Mouse (Mus musculus): Measurements from ENCODE around the gene Tnrc6a. TPM values are rescaled to one million over a fixed set of nuclear protein-coding genes. Genes with fewer than 3 reads are reported as not detected.
A peak's percentile ranks its signal among the peaks of the same experiment; 100 is the strongest.

The Tnrc6a gene
- total RNA-seq, 2 experiments from 2014 or later: 58.4 to 58.8 TPM

DNA sequence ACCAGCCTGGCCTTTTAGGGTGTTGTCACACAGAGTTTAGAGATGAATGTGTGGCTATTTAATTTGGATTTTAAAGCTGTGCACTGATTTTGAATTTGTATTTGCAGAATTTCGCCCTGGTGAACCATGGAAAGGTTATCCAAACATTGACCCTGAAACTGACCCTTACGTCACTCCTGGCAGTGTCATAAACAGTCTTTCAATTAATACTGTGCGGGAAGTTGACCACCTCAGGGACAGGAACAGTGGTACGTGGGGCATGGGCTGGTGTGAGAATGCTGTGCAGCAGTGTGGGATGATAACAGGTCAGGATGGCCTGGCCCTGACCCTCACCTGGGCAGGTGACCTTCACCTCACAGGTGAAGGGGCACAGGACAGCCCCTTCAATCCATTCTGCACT lies 63.6 kb downstream of the Tnrc6a start:
- DNase-seq (ENCODE audit: low spot score in 2 of 2): no peak

GRCm38 (mm10) chr7:123188462-123188861 lies 64.8 kb downstream of the Tnrc6a start:
- DNase-seq (ENCODE audit: low spot score in 2 of 2): no peak

- no peak for DNase-seq (ENCODE audit: low spot score in 2 of 2)
Observed at GRCm38 (mm10) chr7:123189762-123190161, 66.1 kb downstream of the Tnrc6a start.

DNA sequence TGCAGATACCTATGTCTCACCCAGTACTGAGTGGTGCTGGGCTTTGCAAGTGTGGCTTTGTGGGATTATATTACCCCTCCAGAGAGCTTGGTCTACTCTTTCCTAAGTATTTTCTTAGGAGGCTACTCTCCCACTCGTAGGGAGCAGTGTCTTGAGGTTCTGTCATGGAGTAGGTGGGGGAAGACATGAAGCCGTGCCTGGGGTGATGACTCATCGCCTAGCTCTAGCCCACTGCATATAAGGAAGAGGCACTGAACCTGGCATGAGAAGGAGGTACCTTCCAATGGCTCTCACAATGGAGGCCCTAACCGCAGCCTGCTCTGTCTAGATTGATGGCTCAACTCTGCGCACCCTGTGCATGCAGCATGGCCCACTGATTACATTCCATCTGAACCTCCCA lies 68.0 kb downstream of the Tnrc6a start:
- DNase-seq (ENCODE audit: low spot score in 2 of 2): no peak

DNA sequence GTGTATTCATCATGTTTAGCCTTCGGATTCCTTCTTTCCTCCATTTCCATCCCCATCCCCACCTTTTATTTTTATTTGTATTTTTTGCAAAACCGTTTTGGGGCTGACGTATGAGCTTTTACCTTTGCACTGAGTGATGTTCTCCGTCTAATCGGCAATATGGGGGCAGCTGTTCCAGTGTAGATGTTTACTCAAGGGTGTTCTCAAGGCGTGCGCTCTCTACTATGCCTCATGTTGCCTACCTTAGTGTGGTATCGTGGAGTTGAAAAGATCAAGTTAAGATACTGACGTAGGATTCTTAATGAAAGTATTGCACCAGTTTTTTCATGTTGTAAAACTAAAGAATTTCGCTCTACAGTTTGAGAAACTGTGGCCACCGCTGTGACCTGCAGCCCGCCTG lies 69.5 kb downstream of the Tnrc6a start:
- no peak for DNase-seq (ENCODE audit: low spot score in 2 of 2)

- no peak for DNase-seq (ENCODE audit: low spot score in 2 of 2)
Observed at GRCm38 (mm10) chr7:123194696-123195095, 71.0 kb downstream of the Tnrc6a start.

- DNase-seq (ENCODE audit: low spot score in 2 of 2): no peak
Observed at GRCm38 (mm10) chr7:123196432-123196831, 72.7 kb downstream of the Tnrc6a start.

DNA sequence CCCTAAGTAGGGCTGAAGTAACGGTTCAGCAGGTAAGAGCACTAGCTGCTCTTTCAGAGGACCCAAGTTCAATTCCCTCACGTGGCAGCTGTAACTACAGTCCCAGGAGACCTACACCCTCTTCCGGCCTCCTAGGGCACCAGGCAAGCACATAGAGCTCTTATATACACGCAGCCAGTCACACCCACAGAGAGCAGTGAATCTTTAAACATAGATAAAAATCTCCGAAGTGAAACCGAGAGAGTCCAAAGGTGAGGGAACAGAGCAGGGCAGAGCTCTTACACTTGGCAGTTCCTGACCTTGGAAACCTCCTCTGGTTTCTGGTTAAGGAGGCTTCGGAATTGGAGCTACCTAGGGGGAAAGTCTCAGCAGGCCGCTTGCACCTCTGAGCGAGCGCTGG lies 75.0 kb downstream of the Tnrc6a start:
- DNase-seq (ENCODE audit: low spot score in 2 of 2): no peak

DNA sequence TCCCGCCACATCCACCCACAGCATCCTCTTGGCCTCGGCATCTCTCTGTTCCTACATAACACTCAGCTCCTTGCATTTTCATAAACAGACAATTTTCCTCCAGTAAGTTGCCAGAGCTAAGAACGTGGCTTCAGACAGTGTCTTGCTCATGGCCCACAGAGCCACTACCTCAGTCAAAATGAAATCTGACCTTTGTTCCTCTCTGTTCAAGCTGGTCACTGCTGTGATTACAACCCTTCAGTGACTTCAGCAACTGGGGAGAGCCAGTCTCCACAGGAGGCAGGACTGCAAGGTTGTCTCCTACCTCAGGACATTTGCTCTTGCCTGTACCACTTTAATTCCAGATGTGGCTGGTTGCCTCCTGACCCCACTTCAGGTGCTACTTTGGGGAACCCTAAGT lies 75.5 kb downstream of the Tnrc6a start:
- DNase-seq (ENCODE audit: low spot score in 2 of 2): no peak

DNA sequence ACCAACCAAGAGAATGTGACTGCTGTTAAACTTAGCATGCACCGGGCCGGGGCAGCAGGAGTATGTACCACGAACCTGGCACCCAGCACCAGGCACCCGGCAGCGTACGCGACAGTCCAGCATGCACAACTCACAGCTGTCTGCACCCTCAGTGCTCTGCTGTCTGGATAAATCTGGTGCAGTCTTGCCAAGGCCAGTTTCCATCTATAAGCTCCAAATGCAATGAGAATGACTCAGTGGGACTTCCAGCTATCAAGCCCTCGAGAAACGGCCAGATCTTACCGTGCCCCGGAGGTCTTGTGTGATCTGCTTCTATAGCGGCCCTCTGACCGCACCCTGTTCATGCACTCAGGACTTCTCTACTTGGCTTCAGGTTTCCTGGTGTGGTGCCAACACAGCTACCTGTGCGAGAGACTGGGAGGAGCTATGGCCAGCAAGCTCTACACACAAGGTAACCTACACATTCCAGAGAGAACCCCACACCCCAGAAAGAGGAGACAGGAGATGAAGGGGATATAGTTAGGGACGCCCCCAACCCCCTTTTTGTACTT lies 76.0 kb downstream of the Tnrc6a start:
- DNase-seq (ENCODE audit: low spot score in 2 of 2): no peak

DNA sequence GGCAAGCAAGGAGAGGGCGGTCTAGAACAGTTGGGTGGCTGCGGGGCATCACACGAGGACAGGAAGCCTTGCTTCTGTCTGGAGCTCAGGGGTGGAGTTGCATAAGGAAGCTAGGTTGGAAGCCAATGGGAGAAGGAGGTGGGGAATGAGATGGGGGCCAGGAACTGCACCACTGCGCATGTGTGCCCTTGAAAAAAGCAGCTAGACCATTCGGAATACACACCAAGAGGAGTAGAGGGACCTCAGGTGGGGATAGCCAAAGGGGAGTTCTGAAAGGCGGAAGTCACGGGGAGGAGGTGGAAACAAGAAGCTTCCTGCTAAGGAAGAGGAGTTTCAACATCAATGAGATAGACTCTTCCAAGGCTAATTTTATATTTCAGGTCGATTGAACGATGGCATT lies 77.0 kb downstream of the Tnrc6a start:
- no peak for DNase-seq (ENCODE audit: low spot score in 2 of 2)

DNA sequence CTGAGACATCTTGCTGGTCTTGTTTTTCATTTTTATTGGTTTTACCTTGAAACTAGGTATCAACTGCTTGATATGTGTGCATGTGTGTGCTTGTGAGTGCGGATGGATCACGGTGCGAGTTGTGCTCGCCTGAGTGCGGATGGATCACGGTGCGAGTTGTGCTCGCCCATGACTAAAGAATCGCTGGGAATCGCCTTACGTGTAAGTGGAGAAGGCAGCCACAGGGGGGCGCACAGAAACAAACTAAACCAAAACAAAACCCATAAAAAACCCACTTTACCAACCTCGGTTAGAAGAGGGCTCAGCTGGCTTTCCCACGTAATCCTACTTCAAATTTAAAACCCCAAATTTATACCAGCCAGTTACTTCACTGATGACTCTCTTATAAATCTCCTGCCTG lies 81.6 kb downstream of the Tnrc6a start:
- peak; percentile 74 to 79 for DNase-seq (ENCODE audit: low spot score in 2 of 2)

- DNase-seq (ENCODE audit: low spot score in 2 of 2): no peak
Observed at GRCm38 (mm10) chr7:123207561-123207960, 83.9 kb downstream of the Tnrc6a start.

DNA sequence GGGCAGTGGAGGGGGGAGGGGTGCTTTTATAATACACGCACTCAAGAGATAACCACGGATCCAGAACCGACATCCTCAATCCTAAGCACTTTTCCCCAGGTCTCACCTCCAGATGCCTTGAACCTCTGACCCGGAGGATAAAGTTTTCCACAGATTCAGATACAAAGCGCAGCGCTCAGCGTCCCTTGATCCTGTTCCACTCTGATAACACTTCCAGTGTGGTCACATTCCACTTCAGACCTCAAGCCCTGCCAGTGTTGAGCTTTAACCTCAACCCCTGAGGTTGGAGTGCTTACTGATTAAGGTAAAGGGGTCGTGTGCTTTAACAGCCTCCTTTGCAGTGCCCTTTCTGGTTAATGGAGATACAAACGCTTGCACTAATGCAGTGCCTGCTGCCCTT lies 86.2 kb downstream of the Tnrc6a start:
- no peak for DNase-seq (ENCODE audit: low spot score in 2 of 2)

DNA sequence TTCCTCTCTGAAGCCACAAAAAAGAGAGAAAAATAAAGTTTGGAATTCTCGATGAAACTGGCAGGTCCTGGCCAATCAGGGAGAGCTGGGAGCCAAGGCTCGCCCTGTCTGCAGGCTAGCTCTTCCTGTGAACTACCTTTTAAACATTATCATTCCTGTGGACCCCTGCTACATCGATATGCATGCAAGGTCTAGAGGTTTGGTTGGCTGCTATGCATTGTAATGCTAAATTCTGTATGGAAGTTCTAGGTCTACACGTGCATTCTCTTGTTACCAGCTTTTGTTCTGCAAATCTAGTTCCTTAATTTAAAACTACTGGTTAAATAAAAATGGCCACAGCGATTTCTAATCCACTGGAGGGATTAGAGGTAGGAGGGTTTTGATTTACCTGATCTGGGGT lies 87.8 kb downstream of the Tnrc6a start:
- no peak for DNase-seq (ENCODE audit: low spot score in 2 of 2)

DNA sequence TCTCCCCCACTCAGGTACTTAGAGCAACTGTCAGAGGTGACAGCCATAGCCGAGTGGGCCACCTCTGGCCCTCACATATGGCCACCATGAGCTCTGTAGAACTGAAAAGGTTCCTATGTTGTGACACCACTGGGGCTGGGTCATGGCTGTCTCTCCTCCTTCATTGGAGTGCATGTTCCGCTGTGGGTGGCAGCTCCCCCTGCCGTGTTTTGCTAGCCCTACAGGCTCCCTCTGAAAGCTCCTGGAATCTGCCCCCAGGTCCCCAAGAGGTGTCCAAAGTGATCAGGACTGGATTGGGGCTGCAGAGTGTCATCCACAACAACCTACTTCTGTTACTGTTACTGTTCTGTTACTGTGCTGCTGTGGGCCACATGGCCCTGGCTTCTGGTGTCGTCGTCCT lies 88.6 kb downstream of the Tnrc6a start:
- no peak for DNase-seq (ENCODE audit: low spot score in 2 of 2)

GRCm38 (mm10) chr7:123214365-123215075 lies 90.8 kb downstream of the Tnrc6a start, which contains the start of gene Slc5a11:
Gene Slc5a11 (plus strand): TSS chr7:123214780.
- no peak for DNase-seq (ENCODE audit: low spot score in 2 of 2)

DNA sequence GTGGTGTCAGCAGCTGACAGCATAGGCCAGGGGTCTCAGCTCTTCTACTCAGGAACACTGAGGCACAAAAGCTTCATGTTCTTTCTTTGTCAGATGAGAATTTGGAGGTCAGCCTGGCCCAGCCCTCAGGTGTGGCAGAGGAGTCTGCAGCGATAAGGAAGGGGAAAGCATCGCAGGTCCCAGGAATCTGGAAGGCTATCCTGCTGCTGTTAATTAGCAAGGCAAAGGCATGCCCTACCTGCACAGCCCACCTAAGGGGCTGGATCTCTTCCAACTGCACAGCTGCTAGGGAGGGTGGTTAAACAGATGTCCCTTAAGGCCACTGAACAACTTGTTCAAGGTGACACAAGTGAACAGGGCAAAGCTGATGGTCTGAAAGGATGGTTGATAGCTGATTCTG lies 91.5 kb downstream of the Tnrc6a start:
- DNase-seq (ENCODE audit: low spot score in 2 of 2): no peak

DNA sequence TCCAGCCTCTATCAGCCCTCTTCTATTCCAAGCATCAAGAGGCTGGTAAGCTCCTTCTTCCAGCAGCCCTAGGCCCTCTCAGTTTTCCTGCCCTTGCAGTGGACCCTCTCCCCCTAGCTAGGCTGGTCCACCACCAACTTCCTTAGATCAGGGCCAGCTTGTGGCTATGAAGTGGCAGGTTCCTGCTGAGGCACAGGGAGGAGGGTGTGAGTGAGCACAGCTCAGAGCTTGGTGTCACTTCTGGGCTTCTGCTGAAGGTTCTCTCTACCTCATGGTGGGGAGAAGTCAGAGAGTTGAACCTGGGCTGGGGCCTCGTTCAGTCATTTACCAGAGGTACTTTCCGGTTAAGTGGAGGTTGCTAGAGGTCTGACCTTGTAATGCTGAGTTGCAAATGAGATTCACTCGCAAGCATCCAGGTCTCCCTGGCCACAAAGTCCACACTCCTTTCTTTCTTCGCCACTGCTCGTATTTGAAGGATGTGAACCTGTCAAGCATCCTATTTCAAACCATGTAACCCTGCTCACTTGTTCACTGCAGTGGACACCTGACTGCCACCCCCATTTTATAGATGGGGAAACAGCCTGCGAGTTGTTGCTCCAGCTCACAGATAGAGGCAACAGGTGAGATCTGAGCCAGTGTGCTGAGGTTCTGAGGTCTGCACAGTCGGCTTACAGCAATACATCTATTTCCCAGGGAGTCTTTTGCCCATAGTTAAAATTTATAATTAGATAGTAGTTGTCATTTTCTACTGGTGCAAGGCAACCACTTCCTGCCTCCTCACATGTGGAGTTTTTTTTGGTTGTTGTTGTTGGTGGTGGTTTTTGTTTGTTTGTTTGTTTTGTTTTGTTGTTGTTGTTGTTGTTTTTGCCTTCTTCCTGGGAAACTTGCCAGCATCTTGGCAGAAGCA lies 94.0 kb downstream of the Tnrc6a start:
- DNase-seq (ENCODE audit: low spot score in 2 of 2): no peak

DNA sequence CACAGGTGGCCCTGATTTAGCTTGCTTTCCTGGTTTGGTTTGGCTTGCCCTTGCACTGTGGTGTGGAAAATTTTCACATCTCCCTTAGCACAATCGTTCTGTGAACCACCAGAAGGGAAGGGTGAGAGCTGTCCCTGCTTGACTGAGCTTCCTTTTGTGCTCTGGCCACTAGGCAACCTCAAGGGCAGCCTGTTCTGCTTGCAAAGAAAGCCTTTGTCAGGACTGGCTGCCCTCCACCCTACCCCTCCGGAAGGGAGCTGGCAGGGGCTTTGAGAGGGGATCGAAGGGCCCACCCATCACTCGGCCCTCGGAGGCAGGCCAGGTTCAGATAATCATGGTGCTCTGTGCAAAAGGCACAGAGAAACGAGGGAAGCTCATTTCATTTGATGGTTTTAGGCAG lies 94.9 kb downstream of the Tnrc6a start:
- DNase-seq (ENCODE audit: low spot score in 2 of 2): peak; percentile 45 to 49

- DNase-seq (ENCODE audit: low spot score in 2 of 2): peak; percentile 19 to 34
Observed at GRCm38 (mm10) chr7:123219781-123220632, 96.3 kb downstream of the Tnrc6a start.

Data from layer of hippocampus, postnatal 10 days (tissue).